27 mouse cellular contexts compared by ENCODE assay signal in the genomic region with DNA sequence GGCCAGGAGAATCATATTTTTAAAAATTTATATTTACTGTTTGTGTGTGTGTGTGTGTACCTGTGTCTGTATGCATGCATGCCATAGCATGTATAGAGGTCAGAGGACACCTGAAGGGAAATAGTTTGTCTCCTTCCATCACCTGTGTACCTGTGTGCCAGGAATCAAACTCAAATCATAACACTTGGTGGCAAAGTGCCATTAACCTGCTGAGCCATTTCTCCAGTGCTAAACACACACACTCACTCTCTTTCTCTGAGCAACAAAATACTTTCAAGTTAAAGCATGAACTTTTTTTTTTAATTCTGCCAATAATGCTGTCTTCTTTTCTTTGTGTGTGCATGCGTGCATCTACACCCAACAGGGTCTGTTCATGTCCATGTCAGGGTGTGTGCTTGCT.
"Had no signal": no experiment of that assay in that cellular context is flagged by ENCODE, and none has a peak within 500 bp of the region (broad histone marks: within the 10 kb centered on the region; RNA-seq: fewer than 3 reads in every experiment).

No protein-coding gene starts in this region.

- H3K27ac ChIP-seq: hindbrain, embryonic 10.5 days; hindbrain, embryonic 12.5 days; hindbrain, embryonic 14.5 days; intestine, embryonic 15.5 days; layer of hippocampus, adult 2 months; left cerebral cortex, adult 2 months; liver, embryonic 13.5 days; liver, embryonic 15.5 days had no signal

- H3K36me3 ChIP-seq: heart, embryonic 10.5 days; heart, embryonic 12.5 days; hindbrain, embryonic 10.5 days; hindbrain, embryonic 12.5 days; intestine, embryonic 15.5 days; limb, embryonic 13.5 days; liver, embryonic 13.5 days; liver, embryonic 15.5 days had no signal

- ATAC-seq: hindbrain, embryonic 16.5 days; inflammation-experienced regulatory T-cells, adult 6 months; intestine, embryonic 15.5 days; intestine, postnatal 0 days; liver, postnatal 0 days had no signal

- H3K4me2 ChIP-seq: heart, embryonic 12.5 days; hindbrain, embryonic 12.5 days; hindbrain, embryonic 14.5 days; intestine, embryonic 15.5 days; limb, embryonic 13.5 days; liver, embryonic 11.5 days; liver, embryonic 13.5 days; liver, embryonic 15.5 days had no signal

- H3K9me3 ChIP-seq: heart, embryonic 10.5 days; hindbrain, embryonic 12.5 days; intestine, embryonic 15.5 days; liver, embryonic 15.5 days had no signal

- DNase-seq: gastrocnemius, postnatal 10 days; gastrocnemius, postnatal 25 days; heart, adult 18-20 months; heart, postnatal 10 days; heart, postnatal 4 days; kidney, adult 18-20 months; kidney, adult 8-10 months; kidney, postnatal 10 days; kidney, postnatal 25 days; kidney, postnatal 4 days; liver; liver, embryonic 13.5 days; liver, postnatal 0 days had no signal

- H3K4me1 ChIP-seq: intestine, embryonic 15.5 days had no signal

- H3K4me3 ChIP-seq: heart, embryonic 10.5 days; heart, embryonic 12.5 days; hindbrain, embryonic 10.5 days; hindbrain, embryonic 12.5 days; intestine, embryonic 15.5 days; layer of hippocampus, adult 2 months; left cerebral cortex, adult 2 months; limb, embryonic 13.5 days; liver, embryonic 13.5 days; liver, embryonic 15.5 days had no signal

- H3K27me3 ChIP-seq: heart, embryonic 12.5 days; hindbrain, embryonic 12.5 days; intestine, embryonic 15.5 days; limb, embryonic 13.5 days had no signal

- H3K9ac ChIP-seq: heart, embryonic 12.5 days; hindbrain, embryonic 12.5 days; hindbrain, embryonic 14.5 days; intestine, embryonic 15.5 days; limb, embryonic 13.5 days; liver, embryonic 13.5 days; liver, embryonic 15.5 days; liver, postnatal 0 days had no signal
